Mouse (Mus musculus) embryonic facial prominence, embryonic 14.5 days (tissue): ENCODE results near the gene Ccdc188. TPM values are rescaled to one million over a fixed set of nuclear protein-coding genes. Genes with fewer than 3 reads are reported as not detected.

Experiments
- ATAC-seq: fragments of 200-750 bp; cut with Nextera tagmentation; 2 replicates; pipeline ENCODE4 v1.8.0; 2017; ENCODE audit warnings: low read depth, moderate number of reproducible peaks, moderate TSS enrichment
- DNase-seq: peaks from one replicate; pipeline ENCODE4 v3.0.0-alpha.2; 2015; ENCODE audit warnings: low spot score
- H3K27ac ChIP-seq: fragments of 300-500 bp; sonication (generic); replicated peaks from 2 replicates; pipeline ENCODE4 v1.5.1; 2014; ENCODE audit warnings: low read depth, mild to moderate bottlenecking, low read length, moderate library complexity
- H3K27me3 ChIP-seq: fragments of 300-500 bp; sonication (generic); replicated peaks from 2 replicates; pipeline ENCODE4 v1.6.1; 2014; ENCODE audit warnings: low read length; ENCODE audit not compliant: control insufficient read depth, insufficient read depth
- H3K36me3 ChIP-seq: fragments of 300-500 bp; sonication (generic); 2 replicates; pipeline ENCODE4 v1.6.1; 2014; ENCODE audit warnings: low read length, mixed read lengths; ENCODE audit not compliant: control insufficient read depth, insufficient read depth
- H3K4me1 ChIP-seq: fragments of 300-500 bp; sonication (generic); 2 replicates; pipeline ENCODE4 v1.6.1; 2014; ENCODE audit warnings: antibody characterized with exemption, low read length; ENCODE audit not compliant: control insufficient read depth, insufficient read depth
- H3K4me2 ChIP-seq: fragments of 300-500 bp; sonication (generic); 2 replicates; pipeline ENCODE4 v1.6.1; 2014; ENCODE audit warnings: low read depth, mild to moderate bottlenecking, low read length, moderate library complexity, mixed read lengths
- H3K4me3 ChIP-seq: fragments of 300-500 bp; sonication (generic); 2 replicates; pipeline ENCODE4 v1.5.1; 2014; ENCODE audit warnings: low read depth, mild to moderate bottlenecking, low read length
- H3K9ac ChIP-seq: fragments of 300-500 bp; sonication (generic); 2 replicates; pipeline ENCODE4 v1.6.1; 2014; ENCODE audit warnings: low read depth, mild to moderate bottlenecking, low read length, moderate library complexity, mixed read lengths
- H3K9me3 ChIP-seq: fragments of 300-500 bp; sonication (generic); 2 replicates; pipeline ENCODE4 v1.6.1; 2016; ENCODE audit warnings: low read length; ENCODE audit not compliant: control insufficient read depth
- WGBS: fragments of 180-500 bp; shearing (Covaris S2); extraction: QIAGEN DNeasy Blood & Tissue Kit; methylation state at CpG from one replicate; pipeline ENCODE4 v1.1.7; 2014; 5-methylcytosine and 5-hydroxymethylcytosine counted together
- polyA plus RNA-seq: library from polyadenylated mRNA; unstranded; fragments of >200 nt; fragmentation: Nextera tagmentation; extraction: Ambion mirVana; gene quantifications from 2 replicates; pipeline ENCODE4 v1.2.1, GENCODE M21; 2014

The Ccdc188 gene
- polyA plus RNA-seq, 1 experiment from 2014 or later: not detected

- no peak; the same call in 1 of the 2 replicates for ATAC-seq
- no peaks in the 10 kb centered on the region for H3K9me3 ChIP-seq
- H3K4me1 ChIP-seq: peaks cover 23% of the 10 kb centered on the region
- peak overlapping the region; percentile 75 for H3K4me2 ChIP-seq
- peak overlapping the region; percentile 90 for H3K27ac ChIP-seq
- peaks cover 14% of the 10 kb centered on the region for H3K36me3 ChIP-seq
- peak overlapping the region; percentile 89 for H3K4me3 ChIP-seq
- DNase-seq: no peak
- H3K9ac ChIP-seq: peak overlapping the region; percentile 89
- H3K27me3 ChIP-seq: no peaks in the 10 kb centered on the region
- 19% methylated on average over 11 of the region's 13 CpGs for WGBS
Observed at GRCm38 (mm10) chr16:18233919-18234670, 16.4 kb downstream of the Ccdc188 start.

DNA sequence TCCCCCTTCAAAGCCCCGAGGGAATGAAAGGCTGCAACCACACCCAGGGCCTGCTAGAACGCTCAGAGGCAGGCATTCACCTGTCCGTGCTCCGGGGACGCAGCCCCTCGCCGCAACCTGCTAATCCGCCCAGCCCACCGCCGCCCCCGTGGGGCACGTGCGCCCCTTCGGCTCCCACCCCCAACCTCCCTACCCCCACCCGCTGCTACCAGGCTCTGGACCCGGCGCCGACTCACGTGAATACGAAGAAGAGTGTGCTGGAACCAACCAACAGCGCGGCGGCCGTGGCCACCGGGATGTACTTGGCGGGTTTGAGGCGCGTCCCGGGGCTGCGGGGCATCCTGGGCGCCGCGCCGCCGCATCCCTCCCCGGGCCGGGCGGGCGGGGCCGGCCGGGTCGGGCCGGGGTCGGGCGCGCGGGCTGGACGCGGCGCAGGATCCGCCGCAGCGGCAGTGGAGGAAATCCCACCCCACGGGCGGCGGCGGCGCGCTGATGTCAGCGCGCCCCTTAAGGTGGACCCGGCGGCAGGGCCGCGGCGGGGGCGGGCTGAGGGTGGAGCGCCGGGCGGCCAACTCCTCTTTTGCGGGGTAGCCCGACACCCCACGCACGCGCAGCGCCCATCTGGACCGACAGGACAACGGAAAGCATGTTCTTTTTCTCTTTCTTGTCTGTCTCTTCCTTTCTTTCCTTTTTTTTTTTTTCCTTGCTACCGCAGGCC is 17.2 kb downstream of the Ccdc188 start, which contains the start of gene Zdhhc8:
Zdhhc8 (minus strand) TSS at position 466 of the 718 bp plus-strand sequence.
- Histone ChIP-seq H3K27ac (peak within 1 kb of the TSS; percentile 90), H3K4me1 (peaks cover 20% of the 10 kb centered on the region), H3K9me3 (no peaks in the 10 kb centered on the region), H3K4me2 (peak within 1 kb of the TSS; percentile 75), H3K27me3 (no peaks in the 10 kb centered on the region), H3K36me3 (peaks cover 20% of the 10 kb centered on the region), H3K4me3 (peak within 1 kb of the TSS; percentile 89), H3K9ac (peak within 1 kb of the TSS; percentile 89)
- 0% methylated on average over 16 of the region's 79 CpGs for WGBS
- peak; percentile 88 for ATAC-seq
- DNase-seq: peak; percentile 91

- peak overlapping the region; percentile 89 for H3K4me3 ChIP-seq
- peaks cover 27% of the 10 kb centered on the region for H3K36me3 ChIP-seq
- ATAC-seq (peak; percentile 85), DNase-seq (peak; percentile 85)
- peak overlapping the region; percentile 90 for H3K27ac ChIP-seq
- peak overlapping the region; percentile 89 for H3K9ac ChIP-seq
- H3K4me2 ChIP-seq: peak overlapping the region; percentile 75
- H3K27me3 ChIP-seq: no peaks in the 10 kb centered on the region
- peaks cover 16% of the 10 kb centered on the region for H3K4me1 ChIP-seq
- H3K9me3 ChIP-seq: no peaks in the 10 kb centered on the region
- WGBS: 5% methylated on average over 19 of the region's 19 CpGs
Observed at GRCm38 (mm10) chr16:18235389-18236065, 17.8 kb downstream of the Ccdc188 start.

GRCm38 (mm10) chr16:18236676-18237501 is 19.2 kb downstream of the Ccdc188 start:
- no peaks in the 10 kb centered on the region for H3K9me3 ChIP-seq
- no peaks in the 10 kb centered on the region for H3K27me3 ChIP-seq
- peaks cover 16% of the 10 kb centered on the region for H3K4me1 ChIP-seq
- H3K36me3 ChIP-seq: peaks cover 41% of the 10 kb centered on the region
- no peak overlapping the region for H3K4me3 ChIP-seq
- DNase-seq (no peak), ATAC-seq (no peak)
- no peak overlapping the region for H3K4me2 ChIP-seq
- H3K9ac ChIP-seq: 0 out of 2 replicates have a peak overlapping the region, but pooled peaks have one; percentile 89
- peak overlapping the region; percentile 90; the same call in 1 of the 2 replicates for H3K27ac ChIP-seq
- WGBS: 74% methylated on average over 7 of the region's 7 CpGs

GRCm38 (mm10) chr16:18241581-18241980 is 23.9 kb downstream of the Ccdc188 start:
- H3K4me2 ChIP-seq: no peak overlapping the region
- H3K9me3 ChIP-seq: no peaks in the 10 kb centered on the region
- no peak for DNase-seq
- no peak overlapping the region for H3K9ac ChIP-seq
- 94% methylated on average over 10 of the region's 10 CpGs for WGBS
- peaks cover 88% of the 10 kb centered on the region for H3K36me3 ChIP-seq
- no peaks in the 10 kb centered on the region for H3K27me3 ChIP-seq
- ATAC-seq: no peak
- peaks cover 4% of the 10 kb centered on the region for H3K4me1 ChIP-seq
- H3K4me3 ChIP-seq: no peak overlapping the region
- no peak overlapping the region for H3K27ac ChIP-seq

GRCm38 (mm10) chr16:18247521-18248399 is 30.1 kb downstream of the Ccdc188 start:
- Histone ChIP-seq H3K4me1 (peaks cover 30% of the 10 kb centered on the region), H3K27ac (peak overlapping the region; percentile 90), H3K36me3 (peaks cover 71% of the 10 kb centered on the region), H3K9ac (peak overlapping the region; percentile 93), H3K4me2 (peak overlapping the region; percentile 88), H3K27me3 (no peaks in the 10 kb centered on the region), H3K9me3 (no peaks in the 10 kb centered on the region), H3K4me3 (peak overlapping the region; percentile 85)
- no peak for ATAC-seq
- DNase-seq: peak; percentile 25
- 1% methylated on average over 26 of the region's 33 CpGs for WGBS

- Histone ChIP-seq H3K4me2 (peak within 1 kb of the TSS; percentile 88), H3K27ac (peak within 1 kb of the TSS; percentile 90), H3K9me3 (no peaks in the 10 kb centered on the region), H3K27me3 (no peaks in the 10 kb centered on the region), H3K4me3 (peak within 1 kb of the TSS; percentile 85), H3K9ac (peak within 1 kb of the TSS; percentile 93), H3K4me1 (peaks cover 30% of the 10 kb centered on the region), H3K36me3 (peaks cover 71% of the 10 kb centered on the region)
- ATAC-seq (peak; percentile 96), DNase-seq (peak; percentile 99)
- under 1% methylated on average over 49 of the region's 102 CpGs for WGBS
Observed at GRCm38 (mm10) chr16:18248433-18249363, 31.0 kb downstream of the Ccdc188 start, which contains the start of the genes Trmt2a and Ranbp1. TSS of gene Trmt2a (plus strand) at chr16:18248679. TSS of gene Ranbp1 (minus strand) at chr16:18248732.
